Mouse (Mus musculus): Measurements from ENCODE around the gene Olfr247.
"Not testable (repeated sequence)": the region's sequence is repeated elsewhere in the genome, so short reads cannot be mapped to it uniquely, and the experiment has no call there.

Olfr247 gene

DNA sequence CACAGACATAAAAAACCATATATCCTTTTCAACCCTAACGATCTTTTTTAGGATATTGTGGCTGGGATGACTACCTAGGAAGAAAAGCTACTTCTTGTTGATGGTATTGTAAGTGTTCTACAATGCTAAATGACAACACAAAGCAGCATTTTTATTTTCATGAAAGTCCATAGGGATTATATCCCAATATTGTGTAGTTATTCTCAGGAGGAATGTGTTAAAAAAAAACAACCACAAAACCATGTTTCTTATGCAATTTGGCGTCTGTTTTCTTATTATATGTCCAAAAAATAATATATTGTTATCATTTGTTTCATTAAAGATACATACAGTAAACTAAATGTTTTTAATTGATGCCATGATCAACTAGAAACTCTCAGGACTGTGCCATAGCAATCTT, at the start of gene Olfr247:
Gene Olfr247, minus strand, starts transcription at position 101 of the 400 bp plus-strand sequence.
- not testable (repeated sequence) for DNase-seq (ENCODE audit: inconsistent ontology term)

DNA sequence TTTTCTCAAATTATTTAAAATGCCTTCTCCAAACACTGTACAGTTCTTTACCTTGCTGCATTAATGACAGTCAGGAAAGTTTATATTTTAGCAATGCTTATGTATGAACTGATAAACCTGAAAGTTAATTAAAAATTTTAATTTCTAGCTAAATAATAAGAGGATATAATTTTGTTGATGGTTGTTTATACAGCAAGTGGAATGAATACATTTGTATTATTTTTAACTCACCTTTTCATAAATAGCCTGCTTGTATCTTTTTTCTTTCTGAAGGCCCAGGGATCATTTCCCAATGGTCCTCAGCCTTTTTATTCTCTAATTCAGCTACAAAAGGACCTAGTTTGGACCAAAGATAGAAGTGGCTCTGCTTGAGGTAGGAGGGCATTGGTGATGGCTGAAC, 36.4 kb upstream of the Olfr247 start, which contains the start of gene Olfr820:
Gene Olfr820, plus strand, starts transcription at position 301 of the 400 bp plus-strand sequence.
- no peak for DNase-seq (ENCODE audit: inconsistent ontology term)

DNA sequence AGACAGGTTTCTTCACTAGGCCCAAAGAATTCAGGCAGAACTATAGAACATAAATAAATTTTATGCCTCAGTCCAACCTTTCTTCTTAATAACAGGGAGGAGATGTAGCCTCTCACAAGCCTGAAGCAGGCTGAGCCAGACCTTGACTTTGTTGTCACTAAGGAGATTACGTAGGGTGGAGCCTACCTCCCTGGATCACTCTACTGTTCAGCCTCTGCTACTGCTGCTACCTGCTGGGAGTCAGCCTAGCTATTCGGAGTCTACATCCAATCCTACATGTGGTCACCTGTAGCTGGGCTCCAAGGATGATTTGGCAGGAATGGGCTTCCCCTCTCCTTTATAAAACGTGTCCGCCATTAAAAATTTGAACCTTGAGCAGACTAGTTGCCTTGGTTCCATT, 29.4 kb upstream of the Olfr247 start:
- DNase-seq (ENCODE audit: inconsistent ontology term) = not testable (repeated sequence)

DNA sequence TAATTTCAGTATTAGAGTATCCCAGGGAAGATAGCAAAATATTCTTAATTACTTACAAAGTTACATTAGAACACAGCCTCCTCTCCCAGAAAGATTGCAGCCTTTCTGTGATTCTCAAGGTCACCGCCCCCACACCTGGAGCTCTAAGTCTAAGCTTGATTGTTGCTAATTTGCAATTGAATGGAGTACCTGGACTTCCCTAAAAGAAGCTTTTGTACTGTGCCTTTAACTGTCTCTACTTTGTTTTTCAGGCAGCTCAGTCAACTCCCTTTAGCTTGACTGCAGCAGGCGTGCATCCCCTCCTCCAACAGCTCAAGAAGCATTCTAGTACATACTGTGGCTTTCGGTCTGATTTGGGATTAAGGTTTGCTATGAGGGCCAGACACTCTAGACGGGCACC, 28.2 kb upstream of the Olfr247 start:
- not testable (repeated sequence) for DNase-seq (ENCODE audit: inconsistent ontology term)

DNA sequence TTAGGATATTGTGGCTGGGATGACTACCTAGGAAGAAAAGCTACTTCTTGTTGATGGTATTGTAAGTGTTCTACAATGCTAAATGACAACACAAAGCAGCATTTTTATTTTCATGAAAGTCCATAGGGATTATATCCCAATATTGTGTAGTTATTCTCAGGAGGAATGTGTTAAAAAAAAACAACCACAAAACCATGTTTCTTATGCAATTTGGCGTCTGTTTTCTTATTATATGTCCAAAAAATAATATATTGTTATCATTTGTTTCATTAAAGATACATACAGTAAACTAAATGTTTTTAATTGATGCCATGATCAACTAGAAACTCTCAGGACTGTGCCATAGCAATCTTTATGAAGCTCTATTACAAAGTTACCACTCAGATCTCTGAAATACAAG, 9.0 kb upstream of the Olfr247 start, which contains the start of gene Gm10310:
Gene Gm10310, minus strand, starts transcription at position 101 of the 400 bp plus-strand sequence.
- not testable (repeated sequence) for DNase-seq (ENCODE audit: inconsistent ontology term)

DNA sequence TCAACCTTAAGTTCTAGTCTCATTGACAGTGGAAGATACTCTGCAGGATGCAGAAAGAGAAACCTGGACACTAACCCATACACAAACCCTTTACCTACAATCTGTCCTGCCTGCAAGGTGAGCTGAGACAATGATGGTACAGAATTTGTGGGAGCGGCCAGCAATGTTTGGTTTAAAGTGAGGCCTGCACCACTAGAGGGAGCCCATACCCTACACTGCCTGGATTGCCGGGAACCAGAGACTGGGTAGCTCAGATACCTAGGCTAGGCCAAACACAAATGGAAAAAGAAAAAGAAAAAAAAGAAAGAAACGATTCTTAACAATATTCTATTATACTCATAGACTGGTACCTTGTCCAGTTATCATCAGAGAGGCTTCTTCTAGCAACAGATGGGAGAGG, 5.9 kb upstream of the Olfr247 start:
- DNase-seq (ENCODE audit: inconsistent ontology term) = not testable (repeated sequence)

DNA sequence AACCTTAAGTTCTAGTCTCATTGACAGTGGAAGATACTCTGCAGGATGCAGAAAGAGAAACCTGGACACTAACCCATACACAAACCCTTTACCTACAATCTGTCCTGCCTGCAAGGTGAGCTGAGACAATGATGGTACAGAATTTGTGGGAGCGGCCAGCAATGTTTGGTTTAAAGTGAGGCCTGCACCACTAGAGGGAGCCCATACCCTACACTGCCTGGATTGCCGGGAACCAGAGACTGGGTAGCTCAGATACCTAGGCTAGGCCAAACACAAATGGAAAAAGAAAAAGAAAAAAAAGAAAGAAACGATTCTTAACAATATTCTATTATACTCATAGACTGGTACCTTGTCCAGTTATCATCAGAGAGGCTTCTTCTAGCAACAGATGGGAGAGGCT, 2.9 kb downstream of the Olfr247 start:
- DNase-seq (ENCODE audit: inconsistent ontology term) = not testable (repeated sequence)

DNA sequence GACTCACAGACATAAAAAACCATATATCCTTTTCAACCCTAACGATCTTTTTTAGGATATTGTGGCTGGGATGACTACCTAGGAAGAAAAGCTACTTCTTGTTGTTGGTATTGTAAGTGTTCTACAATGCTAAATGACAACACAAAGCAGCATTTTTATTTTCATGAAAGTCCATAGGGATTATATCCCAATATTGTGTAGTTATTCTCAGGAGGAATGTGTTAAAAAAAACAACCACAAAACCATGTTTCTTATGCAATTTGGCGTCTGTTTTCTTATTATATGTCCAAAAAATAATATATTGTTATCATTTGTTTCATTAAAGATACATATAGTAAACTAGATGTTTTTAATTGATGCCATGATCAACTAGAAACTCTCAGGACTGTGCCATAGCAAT, 8.8 kb downstream of the Olfr247 start, which contains the start of gene Olfr819:
Gene Olfr819, minus strand, starts transcription at position 101 of the 400 bp plus-strand sequence.
- DNase-seq (ENCODE audit: inconsistent ontology term) = not testable (repeated sequence)

DNA sequence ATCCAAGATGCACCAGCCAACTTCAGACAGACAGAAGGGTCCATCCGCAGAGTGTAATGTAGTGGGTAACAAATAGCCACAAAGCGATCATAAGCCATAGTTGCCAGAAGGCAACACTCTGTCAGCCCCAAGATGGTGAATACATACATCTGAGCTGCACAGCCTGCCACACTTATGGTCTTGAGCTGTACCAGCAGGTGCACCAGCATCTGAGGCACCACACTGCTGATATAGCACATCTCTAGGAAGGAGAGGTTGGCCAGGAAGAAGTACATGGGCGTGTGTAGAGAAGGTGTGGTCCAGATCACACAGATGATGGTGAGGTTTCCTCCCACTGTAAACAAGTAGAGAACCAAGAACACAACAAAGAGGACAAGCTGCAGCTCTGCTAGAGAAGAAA, 9.7 kb downstream of the Olfr247 start:
- DNase-seq (ENCODE audit: inconsistent ontology term) = not testable (repeated sequence)

DNA sequence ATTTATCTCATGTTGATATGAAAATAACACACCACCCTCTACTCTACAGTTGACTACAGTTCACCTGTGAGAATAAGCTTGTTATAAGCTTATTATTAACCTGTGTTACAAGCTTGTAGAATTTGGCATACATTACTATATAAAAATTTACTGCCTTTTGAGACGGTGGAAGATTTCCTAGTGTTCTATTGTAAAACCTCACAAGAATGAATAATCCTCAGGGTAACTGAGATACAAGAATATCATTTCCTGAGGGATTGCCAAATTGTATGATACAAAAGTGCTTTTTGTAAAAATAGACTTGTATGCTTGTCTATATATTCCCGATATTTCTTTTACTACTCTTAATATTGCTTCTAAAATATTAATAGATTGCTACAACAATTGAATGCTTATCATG, 26.9 kb downstream of the Olfr247 start, which contains the start of gene Olfr818:
Gene Olfr818, minus strand, starts transcription at position 101 of the 400 bp plus-strand sequence.
- no peak for DNase-seq (ENCODE audit: inconsistent ontology term)
